Comparison of ENCODE assay signal across 31 mouse cellular contexts in genomic region chr17:45144656-45145055, GRCm38 (mm10).
DNase-seq lines count a peak whose midpoint lies in the region; ATAC-seq and TF ChIP-seq lines count a peak whose summit lies in the region.
"Had no signal": no experiment of that assay in that cellular context is flagged by ENCODE, and none has a peak within 500 bp of the region (broad histone marks: within the 10 kb centered on the region; RNA-seq: fewer than 3 reads in every experiment).

No protein-coding gene starts in this region.

- peak; percentile 27; the same call in 1 of the 2 replicates for ATAC-seq in frontal cortex, adult (ENCODE audit: low TSS enrichment)
- ATAC-seq in limb, embryonic 12.5 days (ENCODE audit: insufficient number of reproducible peaks, insufficient read depth, low FRiP score, low TSS enrichment, low read depth) = no peak
- 0 out of 2 replicates have a peak, but pooled peaks have one; percentile 28 for ATAC-seq in limb, embryonic 13.5 days (ENCODE audit: low FRiP score, low read depth)
- ATAC-seq: forebrain, embryonic 13.5 days; intestine, postnatal 0 days; liver, embryonic 12.5 days; liver, postnatal 0 days had no signal

- no peak for TF ChIP-seq POLR2A in brain, embryonic 14.5 days (IDR thresholded peaks at IDR 0.05; ENCODE audit: borderline replicate concordance, extremely low read depth, insufficient read depth, insufficient read length, poor library complexity, severe bottlenecking)

- no peaks in the 10 kb centered on the region for H3K9me3 ChIP-seq in limb, embryonic 12.5 days
- no peaks in the 10 kb centered on the region for H3K9me3 ChIP-seq in limb, embryonic 10.5 days (replicated peaks)
- H3K9me3 ChIP-seq in limb, embryonic 13.5 days = 0 out of 2 replicates have a peak, but pooled peaks cover 4% of the 10 kb centered on the region
- H3K9me3 ChIP-seq: embryonic facial prominence, embryonic 15.5 days; forebrain, embryonic 13.5 days; heart, embryonic 10.5 days; heart, embryonic 15.5 days; liver, embryonic 12.5 days; midbrain, embryonic 12.5 days; neural tube, embryonic 15.5 days had no signal

- WGBS in limb, embryonic 12.5 days = 78% methylated on average over 14 of the region's 14 CpGs
- WGBS in limb, embryonic 10.5 days = 95% methylated on average over 14 of the region's 14 CpGs
- 51% methylated on average over 14 of the region's 14 CpGs for WGBS in limb, embryonic 13.5 days

- H3K4me2 ChIP-seq in limb, embryonic 12.5 days = no peak overlapping the region
- no peak overlapping the region for H3K4me2 ChIP-seq in limb, embryonic 13.5 days (replicated peaks)
- H3K4me2 ChIP-seq: embryonic facial prominence, embryonic 15.5 days; forebrain, embryonic 13.5 days; heart, embryonic 15.5 days; liver, embryonic 12.5 days; midbrain, embryonic 12.5 days; neural tube, embryonic 15.5 days had no signal

- no peak overlapping the region for H3K9ac ChIP-seq in limb, embryonic 12.5 days (replicated peaks)
- H3K9ac ChIP-seq in limb, embryonic 13.5 days = no peak overlapping the region
- H3K9ac ChIP-seq: embryonic facial prominence, embryonic 15.5 days; forebrain, embryonic 13.5 days; heart, embryonic 15.5 days; liver, embryonic 12.5 days; liver, postnatal 0 days; midbrain, embryonic 12.5 days; neural tube, embryonic 15.5 days had no signal

- H3K4me1 ChIP-seq in limb, embryonic 12.5 days (replicated peaks) = no peaks in the 10 kb centered on the region; the same call in 1 of the 2 replicates
- H3K4me1 ChIP-seq in limb, embryonic 10.5 days = no peaks in the 10 kb centered on the region
- H3K4me1 ChIP-seq in limb, embryonic 13.5 days = peaks cover 29% of the 10 kb centered on the region
- H3K4me1 ChIP-seq: forebrain, embryonic 13.5 days; heart, embryonic 10.5 days; heart, embryonic 15.5 days; liver, embryonic 12.5 days; megakaryocyte, embryonic 14.5 days; midbrain, embryonic 12.5 days; neural tube, embryonic 15.5 days had no signal

- DNase-seq in frontal cortex, postnatal 36 days (ENCODE audit: low spot score in 2 of 2) = no peak
- no peak for DNase-seq in limb, embryonic 10.5 days (ENCODE audit: low spot score)
- DNase-seq in brain, embryonic 14.5 days (ENCODE audit: low read depth) = peak; percentile 25
- no peak for DNase-seq in natural killer cell, adult 2 months (ENCODE audit: low spot score in 2 of 2)
- DNase-seq: adrenal gland, postnatal 10 days; B cell, adult 2 months; cerebellum, adult 18-20 months; embryo, embryonic 11 days; gastrocnemius, postnatal 25 days; heart, adult 11 months; kidney, adult 9 months; kidney, postnatal 10 days; layer of hippocampus, postnatal 36 days; left cerebral cortex, postnatal 4 days; liver, postnatal 0 days; lung, postnatal 4 days; right cerebral cortex, postnatal 4 days; thymus, postnatal 4 days had no signal

- no peak overlapping the region for H3K4me3 ChIP-seq in limb, embryonic 12.5 days (replicated peaks)
- no peak overlapping the region for H3K4me3 ChIP-seq in limb, embryonic 10.5 days
- no peak overlapping the region for H3K4me3 ChIP-seq in limb, embryonic 13.5 days
- H3K4me3 ChIP-seq: embryonic facial prominence, embryonic 15.5 days; forebrain, embryonic 13.5 days; heart, embryonic 10.5 days; heart, embryonic 15.5 days; liver, embryonic 12.5 days; megakaryocyte, embryonic 14.5 days; midbrain, embryonic 12.5 days; neural tube, embryonic 15.5 days had no signal

- H3K27me3 ChIP-seq in limb, embryonic 12.5 days = no peaks in the 10 kb centered on the region
- no peaks in the 10 kb centered on the region for H3K27me3 ChIP-seq in limb, embryonic 10.5 days (ENCODE audit: low read depth, poor library complexity, severe bottlenecking)
- 0 out of 2 replicates have a peak, but pooled peaks cover 7% of the 10 kb centered on the region for H3K27me3 ChIP-seq in limb, embryonic 13.5 days
- H3K27me3 ChIP-seq: embryonic facial prominence, embryonic 15.5 days; forebrain, embryonic 13.5 days; heart, embryonic 15.5 days; liver, embryonic 12.5 days; megakaryocyte, embryonic 14.5 days; midbrain, embryonic 12.5 days; neural tube, embryonic 15.5 days had no signal

- 0 out of 2 replicates have a peak overlapping the region, but pooled peaks have one; percentile 0 for H3K27ac ChIP-seq in limb, embryonic 12.5 days
- no peak overlapping the region; the same call in 1 of the 2 replicates for H3K27ac ChIP-seq in limb, embryonic 10.5 days
- peak overlapping the region; percentile 61; the same call in 1 of the 2 replicates for H3K27ac ChIP-seq in limb, embryonic 13.5 days
- H3K27ac ChIP-seq: embryonic facial prominence, embryonic 15.5 days; forebrain, embryonic 13.5 days; heart, embryonic 10.5 days; heart, embryonic 15.5 days; liver, embryonic 12.5 days; midbrain, embryonic 12.5 days; neural tube, embryonic 15.5 days; stomach, postnatal 0 days had no signal

- H3K36me3 ChIP-seq in limb, embryonic 12.5 days = no peaks in the 10 kb centered on the region
- no peaks in the 10 kb centered on the region for H3K36me3 ChIP-seq in limb, embryonic 10.5 days
- no peaks in the 10 kb centered on the region for H3K36me3 ChIP-seq in limb, embryonic 13.5 days
- H3K36me3 ChIP-seq: embryonic facial prominence, embryonic 15.5 days; heart, embryonic 10.5 days; heart, embryonic 15.5 days; liver, embryonic 12.5 days; midbrain, embryonic 12.5 days; neural tube, embryonic 15.5 days had no signal

- TF ChIP-seq CTCF in brain, embryonic 14.5 days (IDR thresholded peaks at IDR 0.05; ENCODE audit: borderline replicate concordance, extremely low read depth, insufficient read depth, insufficient read length) = no peak
